Mouse (Mus musculus): ENCODE data around the gene Myh2. TPM values are rescaled to one million over a fixed set of nuclear protein-coding genes. Genes with fewer than 3 reads are reported as not detected.

Myh2 gene
- polyA plus RNA-seq, 1 experiment = 10.5 TPM

DNA sequence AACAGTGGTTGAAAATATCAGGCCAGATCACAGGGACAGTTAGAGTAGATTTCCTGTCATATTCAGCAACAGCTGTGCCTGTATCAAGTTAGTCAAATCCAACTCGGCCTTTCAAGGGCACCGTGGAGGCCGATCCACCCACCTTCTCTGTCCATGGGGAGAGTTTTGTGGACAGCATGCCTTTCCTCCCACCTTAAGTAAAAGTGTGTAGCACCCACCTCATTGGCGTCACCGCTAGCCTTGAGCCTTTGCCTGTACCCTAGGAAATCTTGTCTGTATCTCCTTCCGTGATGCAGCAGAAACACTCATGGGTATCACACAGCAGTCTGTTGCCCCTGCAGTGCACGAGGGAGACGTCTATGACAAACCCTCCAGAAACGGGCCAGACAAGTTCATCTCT, 66.0 kb downstream of the Myh2 start:
- Histone ChIP-seq H3K4me1 (ENCODE audit: control insufficient read depth, insufficient read depth, low read length) (no peaks in the 10 kb centered on the region), H3K36me3 (ENCODE audit: control insufficient read depth, insufficient read depth, low read length) (no peaks in the 10 kb centered on the region), H3K27ac (ENCODE audit: insufficient read depth, low read depth, low read length) (no peak overlapping the region), H3K27me3 (replicated peaks; ENCODE audit: control insufficient read depth, insufficient read depth, low read length) (no peaks in the 10 kb centered on the region), H3K4me3 (ENCODE audit: insufficient read depth, low read depth, low read length) (no peak overlapping the region)
- no peak for TF ChIP-seq CTCF (conservative IDR thresholded peaks at IDR 0.05; ENCODE audit: insufficient read depth, insufficient read length, low read depth, low read length)
- no peak for TF ChIP-seq POLR2A (IDR thresholded peaks at IDR 0.05; ENCODE audit: low read depth, low read length)
- DNase-seq = no peak
- WGBS = 77% methylated on average over 9 of the region's 9 CpGs

DNA sequence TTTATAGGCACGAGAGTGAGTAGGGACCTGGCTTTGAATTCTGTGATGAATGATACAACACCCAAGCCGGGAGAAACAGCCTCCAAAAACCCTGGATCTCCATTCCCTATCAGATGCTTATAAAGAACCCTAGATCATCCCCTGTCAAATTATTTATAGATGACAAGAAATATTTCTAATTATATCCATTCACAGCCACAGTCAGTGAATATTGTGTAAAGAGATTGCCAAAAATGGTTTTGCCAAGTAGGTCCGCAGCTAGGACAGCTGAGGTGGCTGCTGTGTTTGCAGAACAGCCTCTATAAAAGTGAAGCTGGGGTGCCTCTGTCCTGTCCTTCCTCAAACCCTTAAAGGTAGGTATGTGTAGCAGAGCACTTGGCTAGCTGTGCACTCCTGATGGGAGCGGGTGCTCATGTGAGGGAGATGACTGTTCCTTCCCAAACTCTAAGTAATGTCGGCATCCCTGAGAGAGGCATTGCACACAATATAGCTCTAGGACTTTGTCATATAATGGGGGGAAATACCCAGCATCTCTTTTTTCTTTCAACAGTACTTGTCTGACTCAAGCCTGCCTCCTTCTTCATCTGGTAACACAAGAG, 66.8 kb downstream of the Myh2 start, which contains the start of gene Myh4:
TSS of gene Myh4 (plus strand) at position 549 of the 599 bp plus-strand sequence.
- TF ChIP-seq CTCF (conservative IDR thresholded peaks at IDR 0.05; ENCODE audit: insufficient read depth, insufficient read length, low read depth, low read length) = no peak
- TF ChIP-seq POLR2A (IDR thresholded peaks at IDR 0.05; ENCODE audit: low read depth, low read length) = no peak
- WGBS = 70% methylated on average over 5 of the region's 5 CpGs
- DNase-seq = no peak

DNA sequence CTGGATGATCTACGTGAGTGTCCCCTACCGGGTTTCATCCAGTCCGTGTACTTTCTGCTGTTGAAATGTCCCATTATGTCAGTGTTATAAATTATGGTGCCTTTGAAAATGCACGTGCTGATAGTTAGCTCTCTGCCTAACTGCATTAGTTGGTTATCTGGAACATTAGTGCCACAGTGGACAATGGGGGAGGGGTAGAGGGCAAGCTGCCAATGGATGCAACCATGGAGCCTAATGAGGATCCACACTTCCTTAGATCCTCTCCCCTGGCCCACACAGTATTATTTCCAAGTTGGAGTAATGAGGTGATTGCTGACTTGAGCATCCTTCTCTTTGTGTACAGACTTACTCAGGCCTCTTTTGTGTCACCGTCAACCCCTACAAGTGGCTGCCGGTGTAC, 70.2 kb downstream of the Myh2 start:
- DNase-seq = no peak
- 88% methylated on average over 6 of the region's 6 CpGs for WGBS
- TF ChIP-seq POLR2A (IDR thresholded peaks at IDR 0.05; ENCODE audit: low read depth, low read length) (no peak), CTCF (conservative IDR thresholded peaks at IDR 0.05; ENCODE audit: insufficient read depth, insufficient read length, low read depth, low read length) (no peak)
- no peak overlapping the region for H3K4me3 ChIP-seq (ENCODE audit: insufficient read depth, low read depth, low read length)
- H3K27me3 ChIP-seq (replicated peaks; ENCODE audit: control insufficient read depth, insufficient read depth, low read length) = no peaks in the 10 kb centered on the region
- no peaks in the 10 kb centered on the region for H3K4me1 ChIP-seq (ENCODE audit: control insufficient read depth, insufficient read depth, low read length)
- H3K36me3 ChIP-seq (ENCODE audit: control insufficient read depth, insufficient read depth, low read length) = no peaks in the 10 kb centered on the region
- H3K27ac ChIP-seq (ENCODE audit: insufficient read depth, low read depth, low read length) = no peak overlapping the region

More for the DNA sequence above, 66.8 kb downstream of the Myh2 start, which contains the start of gene Myh4:
- H3K4me3 ChIP-seq (ENCODE audit: insufficient read depth, low read depth, low read length) = no peak within 1 kb of the TSS
- H3K27ac ChIP-seq (ENCODE audit: insufficient read depth, low read depth, low read length) = no peak within 1 kb of the TSS
- no peaks in the 10 kb centered on the region for H3K27me3 ChIP-seq (replicated peaks; ENCODE audit: control insufficient read depth, insufficient read depth, low read length)
- H3K36me3 ChIP-seq (ENCODE audit: control insufficient read depth, insufficient read depth, low read length) = no peaks in the 10 kb centered on the region
- no peaks in the 10 kb centered on the region for H3K4me1 ChIP-seq (ENCODE audit: control insufficient read depth, insufficient read depth, low read length)

Other genes starting within 250 kb of the Myh2 start
- 5.3 and 5.8 TPM in 2 replicates for gene Tmem238l, start 214.4 kb upstream of the Myh2 start, polyA plus RNA-seq (2012; rRNA removed)
- gene Tmem220, start 145.9 kb upstream of the Myh2 start, polyA plus RNA-seq (2012; rRNA removed) = 6.4 and 7.5 TPM in 2 replicates
- 15.1 and 19.0 TPM in 2 replicates for gene Adprm, start 118.4 kb upstream of the Myh2 start, polyA plus RNA-seq (2012; rRNA removed)
- gene Sco1, start 118.4 kb upstream of the Myh2 start, polyA plus RNA-seq (2012; rRNA removed) = 4.5 and 5.8 TPM in 2 replicates
- 0.01 and 0.02 TPM in 2 replicates for gene Myh3, start 92.7 kb upstream of the Myh2 start, polyA plus RNA-seq (2012; rRNA removed)
- 0.15 and 13.5 TPM in 2 replicates for gene Myh1, start 29.0 kb downstream of the Myh2 start, polyA plus RNA-seq (2012; rRNA removed)
- gene Myh4, start 67.0 kb downstream of the Myh2 start, polyA plus RNA-seq (2012; rRNA removed) = 0.03 and 12.5 TPM in 2 replicates
- 0.02 TPM in 1 of 2 replicates, not detected in the other for gene Myh8, start 106.1 kb downstream of the Myh2 start, polyA plus RNA-seq (2012; rRNA removed)
- not detected in 2 replicates for gene Myh13, start 150.6 kb downstream of the Myh2 start, polyA plus RNA-seq (2012; rRNA removed)